Comparison of ENCODE assay signal across 9 mouse cellular contexts in the genomic region with DNA sequence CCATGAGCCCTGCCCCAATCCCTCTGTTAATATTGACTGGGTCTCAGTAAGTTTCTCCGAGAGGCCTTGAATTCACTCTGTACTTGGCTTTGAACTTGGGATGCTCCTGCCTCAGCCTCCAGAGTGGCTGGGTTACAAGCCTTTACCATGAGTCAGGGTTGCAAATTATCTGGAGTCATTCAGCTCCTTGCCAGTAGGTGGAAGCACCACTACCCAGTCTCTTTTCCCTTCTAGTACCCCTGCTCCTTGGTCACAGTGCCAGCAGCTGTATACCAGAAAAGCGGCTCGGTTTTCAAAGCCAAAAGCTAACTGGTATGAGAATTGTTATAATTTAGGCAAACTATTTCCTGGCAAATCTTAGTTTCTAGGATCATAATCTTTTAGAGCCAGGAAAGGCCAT. TPM values are rescaled to one million over a fixed set of nuclear protein-coding genes. Genes with fewer than 3 reads are reported as not detected.
DNase-seq lines count a peak whose midpoint lies in the region; ATAC-seq and TF ChIP-seq lines count a peak whose summit lies in the region.
"Had no signal": no experiment of that assay in that cellular context is flagged by ENCODE, and none has a peak within 500 bp of the region (broad histone marks: within the 10 kb centered on the region; RNA-seq: fewer than 3 reads in every experiment).

No protein-coding gene starts in this region.

- no peaks in the 10 kb centered on the region for H3K9me3 ChIP-seq in embryonic facial prominence, embryonic 11.5 days (replicated peaks; ENCODE audit: control insufficient read depth, low read length)
- H3K9me3 ChIP-seq in embryonic facial prominence, embryonic 10.5 days: peaks cover 4% of the 10 kb centered on the region; the same call in 1 of the 2 replicates
- H3K9me3 ChIP-seq in midbrain, postnatal 0 days (ENCODE audit: low read length): no peaks in the 10 kb centered on the region
- H3K9me3 ChIP-seq in midbrain, embryonic 16.5 days (replicated peaks; ENCODE audit: control insufficient read depth, low read length, poor library complexity, severe bottlenecking): no peaks in the 10 kb centered on the region
- 0 out of 2 replicates have a peak, but pooled peaks cover 3% of the 10 kb centered on the region for H3K9me3 ChIP-seq in hindbrain, embryonic 12.5 days (replicated peaks)
- H3K9me3 ChIP-seq: midbrain, embryonic 12.5 days had no signal

- H3K9ac ChIP-seq in embryonic facial prominence, embryonic 11.5 days (replicated peaks; ENCODE audit: low read length): no peak overlapping the region
- H3K9ac ChIP-seq in midbrain, postnatal 0 days (replicated peaks; ENCODE audit: low read length, poor library complexity, severe bottlenecking): no peak overlapping the region
- H3K9ac ChIP-seq in midbrain, embryonic 16.5 days (ENCODE audit: low read depth, low read length): no peak overlapping the region
- no peak overlapping the region for H3K9ac ChIP-seq in hindbrain, embryonic 12.5 days
- H3K9ac ChIP-seq: midbrain, embryonic 12.5 days had no signal

- intact Hi-C loops in heart, postnatal 14 days (cut with DNase I): loop anchor here (5.0 kb wide), 1 partner anchor 71 kb away; no protein-coding TSS in a partner anchor

- H3K4me3 ChIP-seq in embryonic facial prominence, embryonic 11.5 days (ENCODE audit: low read depth, low read length): no peak overlapping the region
- H3K4me3 ChIP-seq in embryonic facial prominence, embryonic 10.5 days: no peak overlapping the region
- no peak overlapping the region for H3K4me3 ChIP-seq in midbrain, postnatal 0 days (ENCODE audit: low read depth, low read length)
- no peak overlapping the region for H3K4me3 ChIP-seq in midbrain, embryonic 16.5 days (ENCODE audit: low read depth, low read length)
- H3K4me3 ChIP-seq in hindbrain, embryonic 12.5 days: no peak overlapping the region
- H3K4me3 ChIP-seq: midbrain, embryonic 12.5 days had no signal

- no peaks in the 10 kb centered on the region for H3K36me3 ChIP-seq in embryonic facial prominence, embryonic 11.5 days (replicated peaks; ENCODE audit: control insufficient read depth, insufficient read depth, low read depth, low read length)
- H3K36me3 ChIP-seq in embryonic facial prominence, embryonic 10.5 days (replicated peaks): peaks cover 9% of the 10 kb centered on the region
- no peaks in the 10 kb centered on the region for H3K36me3 ChIP-seq in midbrain, postnatal 0 days (ENCODE audit: insufficient read depth, low read length)
- no peaks in the 10 kb centered on the region for H3K36me3 ChIP-seq in midbrain, embryonic 16.5 days (ENCODE audit: control insufficient read depth, insufficient read depth, low read length)
- peaks cover 6% of the 10 kb centered on the region; the same call in 1 of the 2 replicates for H3K36me3 ChIP-seq in hindbrain, embryonic 12.5 days

- H3K27me3 ChIP-seq in embryonic facial prominence, embryonic 11.5 days (ENCODE audit: control insufficient read depth, insufficient read depth, low read length): no peaks in the 10 kb centered on the region
- H3K27me3 ChIP-seq in embryonic facial prominence, embryonic 10.5 days (replicated peaks; ENCODE audit: low read depth, poor library complexity, severe bottlenecking): no peaks in the 10 kb centered on the region
- H3K27me3 ChIP-seq in midbrain, postnatal 0 days (ENCODE audit: insufficient read depth, low read length): no peaks in the 10 kb centered on the region
- no peaks in the 10 kb centered on the region for H3K27me3 ChIP-seq in midbrain, embryonic 16.5 days (ENCODE audit: control insufficient read depth, insufficient read depth, low read depth, low read length)
- H3K27me3 ChIP-seq in hindbrain, embryonic 12.5 days: no peaks in the 10 kb centered on the region
- H3K27me3 ChIP-seq: midbrain, embryonic 12.5 days had no signal

- no peak overlapping the region for H3K4me2 ChIP-seq in embryonic facial prominence, embryonic 11.5 days (ENCODE audit: low read depth, low read length)
- H3K4me2 ChIP-seq in midbrain, postnatal 0 days (ENCODE audit: low read depth, low read length, poor library complexity, severe bottlenecking): no peak overlapping the region
- no peak overlapping the region for H3K4me2 ChIP-seq in midbrain, embryonic 16.5 days (ENCODE audit: low read length)
- H3K4me2 ChIP-seq in hindbrain, embryonic 12.5 days (replicated peaks): no peak overlapping the region
- H3K4me2 ChIP-seq: midbrain, embryonic 12.5 days had no signal

- 73% methylated on average over 3 of the region's 3 CpGs for WGBS in embryonic facial prominence, embryonic 11.5 days
- WGBS in embryonic facial prominence, embryonic 10.5 days: 76% methylated on average over 3 of the region's 3 CpGs
- WGBS in midbrain, postnatal 0 days: 78% methylated on average over 3 of the region's 3 CpGs
- 76% methylated on average over 3 of the region's 3 CpGs for WGBS in midbrain, embryonic 16.5 days
- 80% methylated on average over 3 of the region's 3 CpGs for WGBS in hindbrain, embryonic 12.5 days

- ATAC-seq in embryonic facial prominence, embryonic 11.5 days (replicated peaks; ENCODE audit: insufficient number of reproducible peaks, low FRiP score, low TSS enrichment, low read depth): no peak
- no peak for ATAC-seq in midbrain, postnatal 0 days (ENCODE audit: low FRiP score)
- ATAC-seq in midbrain, embryonic 16.5 days: no peak
- ATAC-seq in neutrophil, adult 5-6 weeks (ENCODE audit: extremely low read depth, insufficient number of reproducible peaks, low FRiP score, poor library complexity, severe bottlenecking): peak; percentile 77; the same call in 1 of the 2 replicates
- no peak for ATAC-seq in hindbrain, embryonic 12.5 days (ENCODE audit: low FRiP score)

- peak; percentile 48 for TF ChIP-seq CTCF in midbrain, postnatal 0 days (IDR thresholded peaks at IDR 0.05)

- no peak overlapping the region for H3K27ac ChIP-seq in embryonic facial prominence, embryonic 11.5 days (replicated peaks; ENCODE audit: low read depth, low read length)
- H3K27ac ChIP-seq in embryonic facial prominence, embryonic 10.5 days (replicated peaks): no peak overlapping the region
- H3K27ac ChIP-seq in midbrain, postnatal 0 days (ENCODE audit: low read depth, low read length): no peak overlapping the region
- H3K27ac ChIP-seq in midbrain, embryonic 16.5 days (ENCODE audit: low read length): no peak overlapping the region
- H3K27ac ChIP-seq in hindbrain, embryonic 12.5 days: no peak overlapping the region
- H3K27ac ChIP-seq: midbrain, embryonic 12.5 days had no signal

- no peaks in the 10 kb centered on the region for H3K4me1 ChIP-seq in embryonic facial prominence, embryonic 11.5 days (ENCODE audit: control insufficient read depth, insufficient read depth, low read length)
- peaks cover 4% of the 10 kb centered on the region; the same call in 1 of the 2 replicates for H3K4me1 ChIP-seq in embryonic facial prominence, embryonic 10.5 days
- no peaks in the 10 kb centered on the region for H3K4me1 ChIP-seq in midbrain, postnatal 0 days (ENCODE audit: insufficient read depth, low read length)
- H3K4me1 ChIP-seq in midbrain, embryonic 16.5 days (ENCODE audit: control insufficient read depth, insufficient read depth, low read length): no peaks in the 10 kb centered on the region
- no peaks in the 10 kb centered on the region for H3K4me1 ChIP-seq in hindbrain, embryonic 12.5 days
- H3K4me1 ChIP-seq: midbrain, embryonic 12.5 days had no signal

- DNase-seq in embryonic facial prominence, embryonic 11.5 days (ENCODE audit: low spot score): peak; percentile 27
- DNase-seq in embryonic facial prominence, embryonic 10.5 days (ENCODE audit: low spot score): no peak
- no peak for DNase-seq in midbrain, postnatal 0 days (ENCODE audit: low spot score)
- peak; percentile 24 to 48 for DNase-seq in heart, postnatal 14 days
- no peak for DNase-seq in frontal cortex, postnatal 10 days (ENCODE audit: low spot score in 2 of 2)

RNA-seq across cellular contexts. Expression of a gene that starts 15.3 kb away (rescaled TPM):
- 46.2 and 49.9 TPM in 2 replicates for polyA plus RNA-seq in embryonic facial prominence, embryonic 11.5 days (2014; fragmentation: Nextera tagmentation; extraction: Ambion mirVana)
- polyA plus RNA-seq in embryonic facial prominence, embryonic 10.5 days (2016; fragmentation: Nextera tagmentation; extraction: Ambion mirVana): 49.1 and 51.5 TPM in 2 replicates
- total RNA-seq in midbrain, postnatal 0 days (2014; rRNA removed): 89.2 and 93.9 TPM in 2 replicates
- 68.5 and 71.7 TPM in 2 replicates for polyA plus RNA-seq in midbrain, postnatal 0 days (2015; fragmentation: Nextera tagmentation; extraction: Ambion mirVana)
- 51.8 and 53.1 TPM in 2 replicates for polyA plus RNA-seq in midbrain, embryonic 16.5 days (2015; fragmentation: Nextera tagmentation; extraction: Ambion mirVana)
- total RNA-seq in heart, postnatal 14 days (2021): 100 to 1,000 TPM; 116 to 125 TPM
- 58.7 and 61.3 TPM in 2 replicates for total RNA-seq in neutrophil, adult 5-6 weeks (2017)
- polyA plus RNA-seq in hindbrain, embryonic 12.5 days (2016; fragmentation: Nextera tagmentation; extraction: Ambion mirVana): 39.2 and 42.2 TPM in 2 replicates

RNA-seq across cellular contexts. Expression of a gene that starts 41.7 kb away (rescaled TPM):
- 2.9 and 4.6 TPM in 2 replicates for polyA plus RNA-seq in embryonic facial prominence, embryonic 11.5 days (2014; fragmentation: Nextera tagmentation; extraction: Ambion mirVana)
- 3.6 and 4.2 TPM in 2 replicates for polyA plus RNA-seq in embryonic facial prominence, embryonic 10.5 days (2016; fragmentation: Nextera tagmentation; extraction: Ambion mirVana)
- total RNA-seq in midbrain, postnatal 0 days (2014; rRNA removed): 3.9 and 7.7 TPM in 2 replicates
- polyA plus RNA-seq in midbrain, postnatal 0 days (2015; fragmentation: Nextera tagmentation; extraction: Ambion mirVana): 2.4 and 2.9 TPM in 2 replicates
- 4.3 and 4.9 TPM in 2 replicates for polyA plus RNA-seq in midbrain, embryonic 16.5 days (2015; fragmentation: Nextera tagmentation; extraction: Ambion mirVana)
- 1 to 10 TPM; 6.2 to 6.5 TPM for total RNA-seq in heart, postnatal 14 days (2021)
- total RNA-seq in neutrophil, adult 5-6 weeks (2017): 2.8 and 7.4 TPM in 2 replicates
- 5.1 and 5.2 TPM in 2 replicates for polyA plus RNA-seq in hindbrain, embryonic 12.5 days (2016; fragmentation: Nextera tagmentation; extraction: Ambion mirVana)

RNA-seq across cellular contexts. Expression of a gene that starts 50.8 kb away (rescaled TPM):
- 214 and 235 TPM in 2 replicates for polyA plus RNA-seq in embryonic facial prominence, embryonic 11.5 days (2014; fragmentation: Nextera tagmentation; extraction: Ambion mirVana)
- polyA plus RNA-seq in embryonic facial prominence, embryonic 10.5 days (2016; fragmentation: Nextera tagmentation; extraction: Ambion mirVana): 201 and 207 TPM in 2 replicates
- 98.6 and 104 TPM in 2 replicates for total RNA-seq in midbrain, postnatal 0 days (2014; rRNA removed)
- 296 and 303 TPM in 2 replicates for polyA plus RNA-seq in midbrain, postnatal 0 days (2015; fragmentation: Nextera tagmentation; extraction: Ambion mirVana)
- 247 and 252 TPM in 2 replicates for polyA plus RNA-seq in midbrain, embryonic 16.5 days (2015; fragmentation: Nextera tagmentation; extraction: Ambion mirVana)
- total RNA-seq in heart, postnatal 14 days (2021): 100 to 1,000 TPM; 102 to 116 TPM
- 31.8 and 33.4 TPM in 2 replicates for total RNA-seq in neutrophil, adult 5-6 weeks (2017)
- 239 and 255 TPM in 2 replicates for polyA plus RNA-seq in hindbrain, embryonic 12.5 days (2016; fragmentation: Nextera tagmentation; extraction: Ambion mirVana)

RNA-seq across cellular contexts. Expression of a gene that starts 55.5 kb away (rescaled TPM):
- 91.1 and 93.2 TPM in 2 replicates for polyA plus RNA-seq in embryonic facial prominence, embryonic 11.5 days (2014; fragmentation: Nextera tagmentation; extraction: Ambion mirVana)
- 62.7 and 69.5 TPM in 2 replicates for polyA plus RNA-seq in embryonic facial prominence, embryonic 10.5 days (2016; fragmentation: Nextera tagmentation; extraction: Ambion mirVana)
- total RNA-seq in midbrain, postnatal 0 days (2014; rRNA removed): 46.4 and 48.9 TPM in 2 replicates
- polyA plus RNA-seq in midbrain, postnatal 0 days (2015; fragmentation: Nextera tagmentation; extraction: Ambion mirVana): 40.6 and 41.8 TPM in 2 replicates
- polyA plus RNA-seq in midbrain, embryonic 16.5 days (2015; fragmentation: Nextera tagmentation; extraction: Ambion mirVana): 43.5 and 43.9 TPM in 2 replicates
- total RNA-seq in heart, postnatal 14 days (2021): 10 to 100 TPM; 53.6 to 60.0 TPM
- total RNA-seq in neutrophil, adult 5-6 weeks (2017): 0.58 and 2.6 TPM in 2 replicates
- polyA plus RNA-seq in hindbrain, embryonic 12.5 days (2016; fragmentation: Nextera tagmentation; extraction: Ambion mirVana): 113 and 117 TPM in 2 replicates

Comparison
In these comparisons a context has a peak if more than half of its experiments do, and no peak if none do; other contexts are left out.
1. DNase-seq: peak in embryonic facial prominence, embryonic 11.5 days (single experiment) and heart, postnatal 14 days (2 of 2); none in embryonic facial prominence, embryonic 10.5 days (single experiment), midbrain, postnatal 0 days (single experiment) and frontal cortex, postnatal 10 days (0 of 2).